22 mouse cellular contexts compared by ENCODE assay signal in genomic region chr14:10367783-10368680, GRCm38 (mm10).
DNase-seq lines count a peak whose midpoint lies in the region; ATAC-seq and TF ChIP-seq lines count a peak whose summit lies in the region.
"Had no signal": no experiment of that assay in that cellular context is flagged by ENCODE, and none has a peak within 500 bp of the region (broad histone marks: within the 10 kb centered on the region; RNA-seq: fewer than 3 reads in every experiment).

No protein-coding gene starts in this region.

- H3K4me1 ChIP-seq in midbrain, embryonic 11.5 days (ENCODE audit: control insufficient read depth, insufficient read depth, low read length), result no peaks in the 10 kb centered on the region
- no peaks in the 10 kb centered on the region for H3K4me1 ChIP-seq in midbrain, embryonic 10.5 days
- H3K4me1 ChIP-seq in intestine, embryonic 15.5 days (replicated peaks), result no peaks in the 10 kb centered on the region
- H3K4me1 ChIP-seq: forebrain, embryonic 13.5 days; heart, embryonic 12.5 days; hindbrain, embryonic 13.5 days; liver, embryonic 13.5 days; lung, embryonic 15.5 days; neural tube, embryonic 12.5 days had no signal

- TF ChIP-seq POLR2A in brain, embryonic 14.5 days (IDR thresholded peaks at IDR 0.05; ENCODE audit: borderline replicate concordance, extremely low read depth, insufficient read depth, insufficient read length, poor library complexity, severe bottlenecking), result no peak

- no peak for DNase-seq in frontal cortex, postnatal 25 days (ENCODE audit: low spot score in 2 of 2)
- peak; percentile 62 for DNase-seq in midbrain, embryonic 11.5 days (ENCODE audit: low spot score, missing footprints)
- DNase-seq in midbrain, embryonic 10.5 days (ENCODE audit: low spot score), result no peak
- DNase-seq in brain, embryonic 14.5 days (ENCODE audit: low read depth), result peak; percentile 30
- no peak for DNase-seq in layer of hippocampus, postnatal 36 days
- DNase-seq: adrenal gland, adult 8-10 months; cerebellum, adult 11-12 months; cerebellum, postnatal 25 days; heart, postnatal 14 days; kidney, postnatal 10 days; liver, embryonic 13.5 days had no signal

- H3K4me3 ChIP-seq in midbrain, embryonic 11.5 days (ENCODE audit: low read depth, low read length), result no peak overlapping the region
- H3K4me3 ChIP-seq in midbrain, embryonic 10.5 days, result no peak overlapping the region
- H3K4me3 ChIP-seq in intestine, embryonic 15.5 days (replicated peaks), result no peak overlapping the region
- H3K4me3 ChIP-seq: forebrain, embryonic 13.5 days; heart, embryonic 12.5 days; hindbrain, embryonic 13.5 days; liver, embryonic 13.5 days; lung, embryonic 15.5 days; neural tube, embryonic 12.5 days had no signal

- H3K9ac ChIP-seq in midbrain, embryonic 11.5 days (ENCODE audit: low read length), result no peak overlapping the region
- H3K9ac ChIP-seq in intestine, embryonic 15.5 days, result no peak overlapping the region
- H3K9ac ChIP-seq: forebrain, embryonic 13.5 days; heart, embryonic 12.5 days; hindbrain, embryonic 13.5 days; liver, embryonic 13.5 days; lung, embryonic 15.5 days; neural tube, embryonic 12.5 days had no signal

- H3K4me2 ChIP-seq in midbrain, embryonic 11.5 days, result no peak overlapping the region
- no peak overlapping the region for H3K4me2 ChIP-seq in intestine, embryonic 15.5 days (replicated peaks)
- H3K4me2 ChIP-seq: forebrain, embryonic 13.5 days; heart, embryonic 12.5 days; hindbrain, embryonic 13.5 days; liver, embryonic 13.5 days; lung, embryonic 15.5 days; neural tube, embryonic 12.5 days had no signal

- no peak overlapping the region for H3K27ac ChIP-seq in midbrain, embryonic 11.5 days (ENCODE audit: low read depth, low read length)
- H3K27ac ChIP-seq in midbrain, embryonic 10.5 days (replicated peaks), result no peak overlapping the region
- no peak overlapping the region for H3K27ac ChIP-seq in intestine, embryonic 15.5 days
- H3K27ac ChIP-seq: forebrain, embryonic 13.5 days; hindbrain, embryonic 13.5 days; liver, embryonic 13.5 days; lung, embryonic 15.5 days; macrophage; neural tube, embryonic 12.5 days; stomach, postnatal 0 days had no signal

- no peak for TF ChIP-seq CTCF in brain, embryonic 14.5 days (IDR thresholded peaks at IDR 0.05; ENCODE audit: borderline replicate concordance, extremely low read depth, insufficient read depth, insufficient read length)

- 86% methylated on average over 5 of the region's 5 CpGs for WGBS in midbrain, embryonic 11.5 days
- WGBS in midbrain, embryonic 10.5 days, result 84% methylated on average over 5 of the region's 5 CpGs
- WGBS in intestine, embryonic 15.5 days, result 78% methylated on average over 5 of the region's 5 CpGs

- no peaks in the 10 kb centered on the region for H3K36me3 ChIP-seq in midbrain, embryonic 11.5 days (ENCODE audit: control insufficient read depth, insufficient read depth, low read length)
- no peaks in the 10 kb centered on the region for H3K36me3 ChIP-seq in midbrain, embryonic 10.5 days
- H3K36me3 ChIP-seq in intestine, embryonic 15.5 days, result no peaks in the 10 kb centered on the region
- H3K36me3 ChIP-seq: heart, embryonic 12.5 days; hindbrain, embryonic 13.5 days; liver, embryonic 13.5 days; lung, embryonic 15.5 days; neural tube, embryonic 12.5 days had no signal

- no peaks in the 10 kb centered on the region for H3K9me3 ChIP-seq in midbrain, embryonic 11.5 days (ENCODE audit: control insufficient read depth, low read length)
- no peaks in the 10 kb centered on the region for H3K9me3 ChIP-seq in midbrain, embryonic 10.5 days (replicated peaks)
- H3K9me3 ChIP-seq in intestine, embryonic 15.5 days, result no peaks in the 10 kb centered on the region
- H3K9me3 ChIP-seq: forebrain, embryonic 13.5 days; heart, embryonic 12.5 days; hindbrain, embryonic 13.5 days; liver, embryonic 13.5 days; lung, embryonic 15.5 days; neural tube, embryonic 12.5 days had no signal

- H3K27me3 ChIP-seq in midbrain, embryonic 11.5 days (ENCODE audit: control insufficient read depth, insufficient read depth, low read length), result no peaks in the 10 kb centered on the region
- H3K27me3 ChIP-seq in midbrain, embryonic 10.5 days (ENCODE audit: low read depth, poor library complexity, severe bottlenecking), result no peaks in the 10 kb centered on the region
- no peaks in the 10 kb centered on the region for H3K27me3 ChIP-seq in intestine, embryonic 15.5 days (replicated peaks)
- H3K27me3 ChIP-seq: forebrain, embryonic 13.5 days; heart, embryonic 12.5 days; hindbrain, embryonic 13.5 days; liver, embryonic 13.5 days; lung, embryonic 15.5 days; neural tube, embryonic 12.5 days had no signal

- peak; percentile 47; the same call in 1 of the 2 replicates for ATAC-seq in frontal cortex, adult (ENCODE audit: low TSS enrichment)
- ATAC-seq in midbrain, embryonic 11.5 days (ENCODE audit: low FRiP score), result no peak
- peak; percentile 95 for ATAC-seq in megakaryocyte, adult 5-6 weeks (ENCODE audit: poor library complexity, severe bottlenecking)
- no peak for ATAC-seq in intestine, embryonic 15.5 days
- ATAC-seq: forebrain, embryonic 13.5 days; inflammation-experienced regulatory T-cells, adult 6 months had no signal

Comparison
In these comparisons a context has a peak if more than half of its experiments do, and no peak if none do; other contexts are left out.
1. DNase-seq: peak in midbrain, embryonic 11.5 days (single experiment) and brain, embryonic 14.5 days (single experiment); none in frontal cortex, postnatal 25 days (0 of 2), midbrain, embryonic 10.5 days (single experiment) and layer of hippocampus, postnatal 36 days (0 of 2).
2. ATAC-seq: peak in frontal cortex, adult (single experiment) and megakaryocyte, adult 5-6 weeks (single experiment); none in midbrain, embryonic 11.5 days (single experiment) and intestine, embryonic 15.5 days (single experiment).